Mouse (Mus musculus): Measurements from ENCODE around the gene Klk1b4.

Gene Klk1b4

GRCm38 (mm10) chr7:44254930-44255329, 47.7 kb downstream of the Klk1b4 start:
- DNase-seq = no peak

DNA sequence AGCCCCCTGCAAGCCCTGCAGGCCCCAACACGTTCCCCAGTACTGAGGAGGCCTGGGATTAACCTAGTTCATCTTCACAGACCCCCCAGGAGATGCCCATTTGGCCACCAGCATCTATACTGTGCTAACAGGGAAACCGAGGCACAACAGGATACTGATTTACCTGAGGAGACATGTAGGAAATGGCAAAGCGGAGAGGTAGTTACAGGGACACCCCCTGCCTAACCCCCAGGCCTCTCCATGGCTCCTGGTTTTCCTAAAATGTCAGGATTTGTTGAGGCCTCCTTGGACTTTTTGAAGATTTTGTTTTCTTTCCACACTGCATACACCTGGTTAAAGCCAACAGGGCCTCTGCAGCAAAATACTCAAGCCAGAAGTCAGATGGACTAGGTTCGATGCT, 50.0 kb downstream of the Klk1b4 start, which contains the start of gene Acp4:
Acp4 (minus strand) TSS at position 101 of the 400 bp plus-strand sequence.
- DNase-seq = no peak

DNA sequence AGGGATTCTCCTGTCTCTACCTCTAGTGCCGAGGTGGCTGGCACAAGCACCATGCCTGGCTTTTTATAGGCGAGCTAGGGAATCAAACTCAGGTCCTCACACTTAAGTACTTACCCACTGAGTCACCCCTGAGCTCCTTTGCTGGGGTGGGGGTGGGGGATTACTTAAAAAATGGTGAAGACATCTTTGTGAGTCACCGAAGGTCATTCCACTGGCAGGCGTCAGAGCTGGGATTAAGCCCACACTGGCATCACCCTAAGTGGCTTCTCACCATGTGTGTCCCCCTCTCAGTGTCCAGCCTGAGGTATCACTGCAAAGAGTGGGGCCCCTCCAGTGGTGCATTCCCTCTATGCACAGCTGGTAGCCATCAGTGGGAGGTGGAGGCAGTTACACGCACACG, 53.2 kb downstream of the Klk1b4 start:
- DNase-seq = no peak

GRCm38 (mm10) chr7:44261147-44261546, 53.9 kb downstream of the Klk1b4 start, which contains the start of gene Gm15517:
Gm15517 (plus strand) TSS chr7:44261447.
- DNase-seq = no peak
